Mouse (Mus musculus) ES-E14 (cell line): ENCODE results near the gene Mtcl1.

Experiments used
- CHD2 ChIP-seq: IDR thresholded peaks from 2 replicates; pipeline ENCODE4 v1.6.1; 2014; ENCODE audit warnings: mild to moderate bottlenecking, low read depth, low read length, inconsistent platforms
- HCFC1 ChIP-seq: IDR thresholded peaks from 2 replicates; pipeline ENCODE4 v1.6.1; 2012; ENCODE audit warnings: low read length, inconsistent platforms, borderline replicate concordance; ENCODE audit not compliant: insufficient read depth
- MAFK ChIP-seq: IDR thresholded peaks from 2 replicates; pipeline ENCODE4 v1.6.1; 2014; ENCODE audit warnings: mild to moderate bottlenecking, low read depth, low read length, inconsistent platforms; ENCODE audit not compliant: insufficient read depth
- ZNF384 ChIP-seq: IDR thresholded peaks from 2 replicates; pipeline ENCODE4 v1.6.1; 2012; ENCODE audit warnings: low read depth, low read length, inconsistent platforms

- TF ChIP-seq ZNF384 (no peak), CHD2 (no peak), HCFC1 (no peak), MAFK (no peak)
Measured at GRCm38 (mm10) chr17:66471252-66471651, 21.7 kb upstream of the Mtcl1 start.
